Mouse (Mus musculus) myocyte (in vitro differentiated cells): ENCODE measurements around the gene Gpc6.

Experiments
- E2F4 ChIP-seq: IDR thresholded peaks from one replicate; pipeline ENCODE4 v1.6.1; 2011; ENCODE audit warnings: mild to moderate bottlenecking, control low read depth, moderate library complexity; ENCODE audit not compliant: insufficient read depth
- MYOD1 ChIP-seq, 3 experiments: IDR thresholded peaks; one replicate each; pipeline ENCODE4 v1.6.1; 2011; ENCODE audit warnings: control low read depth in 2 of 3, low read depth in 2 of 3, mild to moderate bottlenecking in 2 of 3, moderate library complexity in 1 of 3; ENCODE audit not compliant: insufficient read length in 2 of 3, control insufficient read depth in 1 of 3
- MYOG ChIP-seq, 3 experiments: IDR thresholded peaks; one replicate each; pipeline ENCODE4 v1.6.1; 2011; ENCODE audit warnings: control low read depth in 2 of 3, low read depth in 2 of 3, mild to moderate bottlenecking in 2 of 3; ENCODE audit not compliant: insufficient read length in 2 of 3, control insufficient read depth in 1 of 3, insufficient read depth in 1 of 3
- POLR2A ChIP-seq: IDR thresholded peaks from one replicate; pipeline ENCODE4 v1.6.1; 2011; ENCODE audit warnings: low read depth, mild to moderate bottlenecking, control low read depth, moderate library complexity; ENCODE audit not compliant: insufficient read length
- REST ChIP-seq: IDR thresholded peaks from one replicate; pipeline ENCODE4 v1.6.1; 2011; ENCODE audit warnings: mild to moderate bottlenecking, control low read depth, moderate library complexity; ENCODE audit not compliant: insufficient read depth, insufficient read length
- TCF12 ChIP-seq: IDR thresholded peaks from one replicate; pipeline ENCODE4 v1.6.1; 2011; ENCODE audit warnings: mild to moderate bottlenecking, control low read depth; ENCODE audit not compliant: poor library complexity, insufficient read depth, severe bottlenecking
- USF1 ChIP-seq: IDR thresholded peaks from one replicate; pipeline ENCODE4 v1.6.1; 2011; ENCODE audit warnings: low read depth, mild to moderate bottlenecking, control low read depth, moderate library complexity

- TF ChIP-seq POLR2A (no peak), USF1 (no peak), MYOD1 (IDR thresholded peaks at IDR 0.05; ENCODE audit: control insufficient read depth in 1 of 3, insufficient read length in 2 of 3, low read depth in 2 of 3) (no peak), E2F4 (no peak), REST (no peak), TCF12 (no peak), MYOG (IDR thresholded peaks at IDR 0.05; ENCODE audit: control insufficient read depth in 1 of 3, insufficient read depth in 1 of 3, insufficient read length in 2 of 3, low read depth in 2 of 3) (no peak)
Measured at GRCm38 (mm10) chr14:117700670-117701280, 775.7 kb downstream of the Gpc6 start.
